Mouse (Mus musculus) kidney, adult 18-20 months (tissue): ENCODE measurements around the gene Gm20388.
A peak's percentile ranks its signal among the peaks of the same experiment; 100 is the strongest.

Experiments
- DNase-seq: peaks from one replicate; pipeline ENCODE4 v3.0.0; 2021

The Gm20388 gene

DNA sequence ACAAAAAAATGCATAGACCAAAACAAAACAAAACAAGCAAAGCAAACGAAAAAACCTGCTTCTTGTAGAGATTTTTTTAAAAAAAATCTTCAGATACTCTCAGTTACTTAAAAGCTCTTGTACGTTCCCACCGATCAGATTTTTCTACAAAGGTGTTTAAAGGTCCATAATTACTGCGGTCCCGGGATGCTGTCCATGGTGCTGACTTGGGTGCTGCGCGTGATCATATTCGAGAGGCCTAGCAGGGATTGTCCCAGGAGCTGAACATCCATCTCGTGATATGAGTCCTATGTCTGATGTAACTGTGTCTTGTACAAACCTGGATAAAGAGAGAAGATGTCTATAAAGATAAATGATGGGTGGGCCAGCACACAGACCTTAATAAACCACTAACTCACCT, 3927.9 kb downstream of the Gm20388 start:
- no peak for DNase-seq

DNA sequence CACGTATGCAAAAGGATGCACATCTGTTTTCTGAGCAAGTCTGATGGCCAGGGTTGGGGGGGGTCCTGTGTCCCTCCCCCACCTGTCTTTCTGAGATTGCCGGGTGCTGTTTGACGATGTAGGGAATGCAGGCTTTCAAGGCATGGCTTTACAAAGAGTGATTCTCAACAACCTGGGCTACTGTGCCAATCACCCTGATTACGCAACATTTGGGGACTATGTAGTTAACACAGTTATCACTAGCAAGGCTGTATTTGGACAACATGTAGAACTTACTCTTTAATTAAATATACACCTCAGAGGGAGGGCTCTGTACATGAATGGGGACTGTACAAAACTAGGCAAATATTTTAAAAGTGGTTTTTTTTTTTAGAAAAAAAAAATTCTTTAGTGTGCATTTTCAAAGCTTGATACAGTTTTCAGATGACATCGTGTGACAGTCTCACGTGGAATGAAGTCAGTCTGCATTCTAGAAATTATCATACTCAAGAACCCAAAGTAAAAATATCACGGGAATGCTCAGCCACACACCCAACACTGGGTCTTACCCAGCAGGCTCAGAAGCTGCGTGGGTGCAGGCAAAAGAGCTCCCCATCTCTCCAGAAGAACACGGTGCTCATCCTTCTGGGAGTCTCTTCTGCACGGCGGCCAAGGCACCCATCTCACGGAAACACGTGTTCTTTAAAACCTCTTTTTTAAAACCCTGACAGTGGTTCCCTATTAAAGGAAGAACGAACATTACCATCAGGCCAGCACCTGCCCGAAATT, 3930.1 kb downstream of the Gm20388 start:
- no peak for DNase-seq

DNA sequence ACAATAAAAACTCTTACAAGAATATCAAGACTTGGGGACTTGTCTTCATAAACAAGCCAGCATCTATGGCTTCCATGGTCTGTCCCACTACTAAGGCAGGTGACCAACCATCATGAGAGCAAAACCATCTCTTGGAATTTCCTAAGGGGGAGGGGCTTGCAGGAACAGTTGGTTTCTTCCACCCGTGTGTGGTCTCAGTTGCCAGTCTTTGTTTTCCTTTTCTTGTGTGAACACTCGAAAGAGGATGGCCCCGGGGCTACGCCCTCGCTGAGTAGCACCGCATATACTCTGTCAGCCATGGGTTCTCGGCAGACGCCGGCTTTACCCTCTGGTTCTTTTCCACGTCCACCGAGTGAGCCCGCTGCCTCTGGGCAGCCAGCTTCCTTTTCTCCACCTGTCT, 3931.4 kb downstream of the Gm20388 start:
- no peak for DNase-seq

DNA sequence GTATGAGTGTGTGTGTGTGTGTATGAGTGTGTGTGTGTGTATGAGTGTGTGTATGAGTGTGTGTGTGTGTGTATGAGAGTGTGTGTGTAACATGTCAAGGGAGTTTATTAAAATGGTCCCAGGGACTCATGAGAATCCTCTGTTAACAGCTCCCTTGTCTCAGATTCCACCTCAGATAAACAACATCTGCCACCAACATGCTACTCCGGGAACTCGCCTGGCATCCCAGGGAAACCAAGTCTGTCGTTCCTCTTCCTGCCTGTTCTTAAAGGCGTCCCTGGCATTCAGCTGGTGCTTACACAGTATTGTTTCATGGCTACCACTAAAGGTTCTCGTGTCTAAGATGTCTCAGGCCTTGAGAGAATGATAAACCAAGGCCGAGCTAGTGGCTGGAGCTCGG, 3933.7 kb downstream of the Gm20388 start:
- no peak for DNase-seq

DNA sequence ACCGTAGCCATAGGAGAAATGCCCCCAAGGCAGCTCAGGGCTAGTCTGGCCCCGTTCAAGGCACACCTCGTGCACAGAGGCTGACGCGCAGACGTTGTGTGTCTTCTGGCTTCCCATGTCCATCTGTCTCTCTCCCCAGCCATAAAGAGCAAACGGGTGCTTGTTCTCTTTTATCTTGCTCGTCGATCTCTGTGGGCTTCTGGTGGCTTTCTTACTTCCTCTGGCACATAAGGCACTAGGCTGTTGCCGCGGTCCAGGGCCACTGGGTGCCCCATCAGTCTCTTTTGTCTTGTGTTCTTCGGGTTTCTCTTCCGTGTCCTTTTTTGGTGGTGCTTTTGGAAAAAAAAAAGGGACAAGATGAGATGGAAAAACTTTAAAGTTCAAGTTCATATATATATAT, 3934.5 kb downstream of the Gm20388 start:
- no peak for DNase-seq

DNA sequence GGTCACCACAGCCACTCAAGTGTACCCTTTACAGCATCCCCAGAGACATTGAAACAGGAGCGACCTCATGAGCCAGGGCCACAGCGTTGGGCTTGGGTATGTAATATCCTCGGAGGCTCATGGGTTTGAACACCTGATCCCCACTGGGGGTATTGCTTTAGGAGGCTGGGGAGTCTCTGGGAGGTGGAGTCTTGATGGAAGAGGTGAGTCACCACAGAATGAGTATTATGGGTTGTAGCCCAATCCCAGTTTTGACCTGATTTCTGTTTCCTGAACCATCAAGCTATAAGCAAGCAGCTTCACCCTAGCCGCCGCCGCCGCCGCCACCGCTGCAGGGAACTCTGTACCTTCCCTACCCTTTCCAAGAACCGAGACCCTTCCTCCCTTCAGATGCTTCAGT, 3935.3 kb downstream of the Gm20388 start:
- DNase-seq: no peak

DNA sequence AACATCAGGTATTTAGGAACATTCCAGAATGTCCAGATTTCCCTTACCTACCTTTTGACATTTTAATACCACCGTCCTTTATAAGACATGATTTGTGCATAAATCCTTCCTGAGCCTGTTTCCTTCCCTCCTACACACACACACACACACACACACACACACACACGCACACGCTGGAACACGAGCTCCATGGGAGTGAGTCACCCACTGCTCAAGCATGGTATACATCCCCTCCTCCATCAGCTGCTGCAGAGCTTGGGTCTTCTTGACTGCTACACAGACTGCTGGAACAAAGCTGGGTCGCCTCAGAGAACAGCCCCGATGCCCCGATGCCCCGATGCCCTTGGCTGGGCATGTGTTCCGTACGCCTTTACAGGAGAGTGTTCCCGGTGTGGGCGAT, 3935.9 kb downstream of the Gm20388 start:
- no peak for DNase-seq

DNA sequence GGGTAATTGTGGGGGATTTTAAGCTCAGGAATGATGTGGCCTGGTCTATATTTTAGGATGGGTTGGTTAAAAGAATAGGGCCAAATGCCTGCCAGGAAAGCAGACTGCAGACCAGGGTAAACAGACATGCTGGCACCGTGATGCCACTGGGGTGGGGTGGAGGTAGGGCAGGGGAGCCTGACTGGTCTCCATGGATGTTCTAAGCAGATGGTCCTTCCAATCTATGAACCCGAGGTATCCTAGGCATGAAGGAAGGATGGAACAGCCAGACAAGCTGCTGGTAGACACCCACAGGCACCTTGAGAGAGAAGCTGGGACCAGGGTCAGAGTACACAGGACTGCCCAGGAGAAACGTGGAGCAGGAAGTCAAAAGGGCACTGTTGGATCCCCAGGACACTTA, 3936.9 kb downstream of the Gm20388 start:
- no peak for DNase-seq

DNA sequence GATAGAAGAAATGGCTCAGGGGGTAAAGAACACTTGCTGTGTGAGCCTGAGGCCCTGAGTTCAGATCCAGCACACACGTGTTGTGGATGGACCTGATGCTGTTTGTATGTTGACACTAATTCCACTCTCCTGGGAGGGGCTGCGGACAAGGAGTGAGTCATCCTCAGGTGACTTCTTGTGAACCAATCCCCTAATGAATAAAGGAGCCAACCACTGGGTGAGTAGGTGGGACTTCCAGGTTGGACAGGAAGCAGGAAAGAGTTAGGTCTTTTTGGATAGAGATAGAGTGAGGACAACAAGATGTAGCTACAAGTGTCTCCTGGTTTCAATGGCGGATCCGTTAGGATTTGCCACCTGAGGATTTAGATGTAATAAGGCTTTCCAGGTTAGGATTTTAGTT, 3938.7 kb downstream of the Gm20388 start:
- no peak for DNase-seq

DNA sequence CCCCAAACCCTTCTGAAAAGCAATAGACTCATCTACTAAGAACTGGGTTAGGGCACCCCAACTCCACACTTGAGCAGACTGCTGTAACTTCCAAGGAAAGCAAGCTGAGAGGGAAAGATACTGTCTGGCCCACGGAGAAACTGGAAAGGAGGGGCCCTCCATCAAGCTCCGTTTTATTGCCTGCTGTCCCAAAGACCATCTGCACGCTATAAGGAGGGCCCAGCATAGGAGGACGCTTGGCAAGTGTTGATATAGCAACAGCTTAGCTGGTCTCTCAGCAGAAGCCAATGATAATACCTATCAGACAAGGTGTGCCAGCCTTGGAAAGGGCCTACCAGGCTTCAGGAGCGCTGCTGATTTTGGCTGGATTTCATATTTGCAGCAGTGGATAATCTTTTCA, 3940.9 kb downstream of the Gm20388 start:
- no peak for DNase-seq

DNA sequence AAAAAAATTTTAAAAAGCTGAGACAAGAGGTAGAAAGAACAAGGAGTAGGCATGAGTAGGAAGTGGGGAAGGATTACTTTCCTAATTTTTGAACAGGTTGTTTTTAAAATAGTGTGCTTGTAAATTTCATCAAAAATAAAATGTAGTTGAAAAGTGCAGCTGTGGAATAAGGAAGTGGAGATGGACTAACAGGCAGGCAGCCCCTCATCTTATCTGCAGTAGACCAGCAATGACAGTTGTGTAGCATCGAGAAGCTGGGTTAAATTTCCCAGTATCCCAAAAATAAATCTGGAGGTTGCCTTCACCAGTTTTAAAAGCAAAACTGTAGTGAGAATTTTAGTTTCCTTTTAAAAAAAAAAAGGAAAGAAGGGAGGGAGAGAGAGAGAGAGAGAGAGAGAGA, 3943.6 kb downstream of the Gm20388 start:
- DNase-seq: no peak

DNA sequence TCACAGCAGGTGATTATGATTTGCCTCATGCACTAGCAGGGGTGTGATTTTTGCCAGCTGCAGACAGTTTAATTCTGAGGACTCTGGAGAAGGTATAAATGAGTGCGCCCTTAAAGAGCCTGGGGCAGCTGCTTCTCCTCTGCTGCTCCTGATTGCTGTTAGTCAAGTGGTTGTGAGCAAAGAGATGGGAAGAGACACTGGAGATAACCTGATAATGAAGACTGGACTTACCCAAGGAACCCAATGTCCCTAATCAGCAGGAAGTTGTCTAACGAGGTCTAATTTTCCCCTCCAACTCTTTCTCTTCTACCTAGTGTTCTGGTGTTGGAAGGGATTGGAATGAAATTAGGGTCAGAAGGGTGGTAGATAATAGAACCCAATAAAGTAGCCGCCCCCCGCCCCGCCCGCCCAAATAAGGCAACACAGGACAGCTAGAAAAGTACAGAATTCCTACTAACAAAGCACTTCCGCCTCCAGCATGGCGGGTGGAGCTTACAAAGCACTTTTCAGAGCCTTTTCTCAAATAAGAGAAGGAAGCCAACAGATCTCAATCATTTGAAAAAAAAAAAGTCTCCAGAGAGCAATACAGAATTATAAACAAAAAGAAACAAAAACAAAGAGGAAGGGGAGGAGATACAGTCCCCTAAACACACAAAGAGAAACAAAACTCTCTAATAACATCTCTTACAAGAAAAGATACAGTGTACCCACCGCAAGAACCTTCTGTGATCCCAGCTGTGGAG, 3944.3 kb downstream of the Gm20388 start:
- DNase-seq: no peak

DNA sequence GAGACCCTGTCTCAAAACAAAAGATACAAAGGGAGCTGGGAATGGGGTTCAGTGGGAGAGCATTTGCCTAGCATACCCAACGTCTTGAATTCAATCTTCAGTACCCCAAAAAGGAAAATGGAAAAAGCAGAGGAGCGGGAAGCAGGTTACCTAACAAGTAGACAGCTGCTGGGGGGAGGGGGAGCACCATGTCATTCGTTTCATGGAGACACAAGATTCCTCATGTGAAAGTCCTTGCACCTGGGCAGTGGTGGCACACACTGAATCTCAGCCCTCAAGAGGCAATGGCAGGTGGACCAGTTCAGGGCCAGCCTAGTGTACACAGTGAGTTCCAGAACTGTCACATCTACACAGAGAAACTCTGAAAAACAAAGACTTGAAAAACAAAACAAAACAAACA, 3946.7 kb downstream of the Gm20388 start:
- no peak for DNase-seq

DNA sequence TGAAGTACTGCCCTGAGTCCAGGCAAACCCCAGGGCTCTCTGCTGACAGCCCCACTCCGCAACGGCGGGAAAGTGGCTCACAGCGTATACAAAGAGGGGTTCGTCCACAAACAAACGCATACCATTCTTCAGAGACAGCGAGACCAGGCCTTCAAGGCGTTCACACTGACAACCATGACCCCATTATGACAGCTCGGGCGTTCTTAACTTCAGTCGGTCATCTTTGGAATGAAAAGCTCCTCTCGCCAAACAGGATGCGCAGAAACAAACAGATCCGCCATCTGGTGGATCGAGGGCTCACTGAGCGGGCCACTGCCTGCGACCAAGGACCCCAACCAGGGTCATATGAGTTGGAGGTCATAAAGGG, 3947.9 kb downstream of the Gm20388 start:
- no peak for DNase-seq

DNA sequence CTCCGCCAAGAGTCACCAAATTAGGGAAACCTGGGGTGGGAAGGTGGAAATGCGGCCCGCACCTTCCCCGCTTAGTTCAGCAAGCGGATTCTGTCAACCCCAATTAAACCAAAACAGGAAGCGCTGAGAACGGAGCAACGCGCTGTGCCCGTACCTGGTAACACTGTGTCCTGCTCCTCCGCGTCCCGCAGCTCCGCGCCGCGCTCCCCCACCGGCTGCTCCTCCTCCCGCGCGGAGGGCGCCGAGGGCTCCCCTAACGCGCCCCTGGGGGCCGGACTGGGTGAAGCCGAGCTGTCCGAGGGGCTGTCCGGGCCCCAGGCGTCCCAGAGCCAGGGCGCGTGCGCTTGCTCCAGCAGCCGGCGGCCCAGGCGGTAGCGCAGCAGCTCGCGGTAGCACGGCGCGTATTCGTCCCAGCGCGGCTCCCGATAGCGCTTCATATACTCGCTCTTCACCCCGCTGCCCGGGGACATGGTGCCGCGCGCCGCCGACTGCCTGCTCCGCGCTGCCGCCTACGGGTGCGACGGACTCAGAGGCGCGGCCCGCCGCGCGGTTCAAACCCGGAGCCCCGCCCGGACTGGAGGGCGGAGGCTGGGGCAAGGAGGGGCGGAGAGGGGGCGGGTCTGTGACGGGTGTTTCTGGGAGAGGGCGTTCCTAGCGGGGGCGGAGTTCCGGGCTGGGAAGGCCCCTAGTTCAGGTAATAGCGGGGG, 3948.5 kb downstream of the Gm20388 start:
- peak; percentile 91 for DNase-seq

DNA sequence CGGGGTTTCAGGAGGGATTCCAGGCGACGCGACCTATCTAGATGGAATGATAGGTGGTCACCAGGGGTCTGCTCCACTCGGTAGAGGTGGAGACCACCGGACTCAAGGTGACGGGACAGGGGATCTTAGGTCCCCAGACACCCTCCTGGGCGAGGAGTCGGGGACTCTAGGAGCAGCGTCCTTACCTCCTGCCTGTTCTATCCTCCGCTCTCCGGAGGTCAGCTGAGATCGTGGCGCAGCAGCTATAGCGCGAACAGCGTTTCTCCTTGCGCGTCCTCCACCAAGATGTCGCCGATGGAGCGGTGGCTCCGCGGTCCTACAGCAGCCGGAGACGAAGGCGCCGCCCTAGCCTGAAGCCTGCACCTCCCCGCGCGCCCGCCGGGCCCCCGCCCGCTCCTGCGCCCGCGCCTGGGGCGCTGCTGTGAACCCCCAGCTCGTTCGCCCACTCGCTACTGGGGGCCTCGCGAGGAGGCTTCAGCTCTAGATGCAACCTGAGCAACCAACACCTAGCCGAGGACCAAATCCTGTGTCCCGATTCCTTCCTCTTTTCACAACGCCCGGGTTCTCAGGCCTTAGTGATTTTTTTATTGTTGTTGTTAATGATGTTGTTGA, 3949.1 kb downstream of the Gm20388 start, which contains the start of gene Ccsap:
Gene Ccsap (minus strand): TSS at position 562 of the 612 bp plus-strand sequence.
- DNase-seq: no peak

DNA sequence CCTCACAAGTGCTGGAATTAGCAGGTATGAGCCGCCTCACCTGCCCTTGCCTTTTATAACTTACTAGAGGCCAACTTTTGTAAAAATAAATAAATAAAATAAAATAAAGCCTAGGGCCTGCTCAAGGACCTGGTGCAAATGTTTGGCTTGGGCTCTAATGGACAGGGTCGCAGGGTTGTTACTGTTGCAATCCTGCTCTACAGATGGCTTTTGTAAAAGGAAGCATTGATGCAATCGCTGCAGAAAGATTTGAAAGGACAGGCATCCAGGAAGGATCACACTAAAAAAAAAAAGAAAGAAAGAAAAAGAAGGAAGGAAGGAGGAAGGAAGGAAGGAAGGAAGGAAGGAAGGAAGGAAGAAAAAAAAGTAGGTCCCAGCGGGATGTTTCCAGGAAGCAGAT, 3949.7 kb downstream of the Gm20388 start:
- DNase-seq: no peak

DNA sequence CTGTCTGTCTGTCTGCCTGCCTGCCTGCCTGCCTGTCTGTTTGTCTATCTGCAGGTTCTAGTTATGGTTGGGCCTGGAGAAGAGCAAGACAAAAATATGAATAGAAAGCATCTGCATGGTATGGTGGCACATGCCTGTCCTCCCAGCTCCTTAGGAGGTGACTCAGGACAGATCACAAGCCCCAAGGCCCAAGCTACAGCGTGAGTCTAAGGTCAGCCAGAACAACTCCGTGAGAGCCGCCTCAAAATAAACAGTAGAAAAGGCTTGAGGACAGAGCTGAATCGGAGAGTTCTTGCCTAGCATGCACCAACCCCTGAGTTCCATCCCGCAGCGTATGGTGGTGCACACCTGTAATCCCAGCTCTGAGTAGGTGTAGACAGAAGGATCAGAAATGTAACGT, 3955.1 kb downstream of the Gm20388 start:
- no peak for DNase-seq

DNA sequence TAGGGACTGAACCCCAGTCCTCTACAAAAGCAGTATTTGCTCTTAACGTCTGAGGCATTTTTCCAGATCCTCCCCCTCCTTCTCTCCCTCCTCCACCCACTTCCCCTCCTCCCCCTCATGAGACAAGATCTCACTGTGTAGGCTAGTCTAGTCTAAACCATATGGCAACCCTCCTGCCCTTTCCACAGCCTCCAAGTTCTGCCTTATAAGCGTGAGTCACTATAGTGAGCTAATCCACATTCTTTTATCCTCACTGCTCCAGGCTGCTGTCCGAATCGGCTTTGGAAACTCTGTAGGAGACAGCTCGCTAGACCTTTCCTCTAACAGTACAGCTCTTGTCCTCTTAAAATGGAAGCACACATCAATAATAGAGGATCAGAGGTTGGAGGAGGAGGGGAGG, 3956.3 kb downstream of the Gm20388 start:
- no peak for DNase-seq

DNA sequence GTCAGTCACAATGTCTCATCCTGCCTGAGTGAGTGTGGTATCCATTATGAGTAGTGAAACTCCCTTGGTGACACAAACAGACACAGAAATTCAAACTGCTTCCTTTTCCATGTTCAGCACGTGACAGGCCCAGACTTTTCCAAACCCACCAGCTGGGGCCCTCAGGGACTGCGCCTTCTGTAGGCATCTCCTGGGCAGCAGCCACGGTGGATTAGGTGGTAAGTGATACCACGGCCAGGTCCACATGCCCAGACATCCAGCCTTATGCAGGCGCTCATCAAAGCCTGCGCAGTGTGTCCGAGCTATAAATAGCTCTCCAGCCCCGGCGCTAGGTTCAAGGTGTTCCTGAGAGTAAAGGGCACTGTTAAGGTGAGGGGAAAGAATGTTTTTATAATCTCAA, 3961.4 kb downstream of the Gm20388 start:
- no peak for DNase-seq

DNA sequence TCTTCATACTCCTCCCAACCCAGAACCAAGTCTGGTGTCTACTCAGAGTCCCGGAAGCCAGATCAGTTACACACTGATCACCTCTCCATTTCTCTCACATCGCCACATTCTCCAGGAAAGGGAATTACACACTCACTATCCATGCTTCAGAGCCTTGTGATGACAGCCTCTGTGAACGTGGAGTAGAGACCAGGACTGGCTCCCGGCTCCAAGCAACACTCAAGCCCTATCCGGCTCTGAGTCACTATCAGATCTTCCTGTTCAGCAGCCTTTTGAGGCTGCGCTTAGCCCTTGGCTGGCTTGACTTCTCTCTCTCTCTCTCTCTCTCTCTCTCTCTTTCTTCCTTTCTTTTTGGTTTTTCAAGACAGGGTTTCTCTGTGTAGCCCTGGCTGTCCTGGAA, 3962.7 kb downstream of the Gm20388 start:
- no peak for DNase-seq

DNA sequence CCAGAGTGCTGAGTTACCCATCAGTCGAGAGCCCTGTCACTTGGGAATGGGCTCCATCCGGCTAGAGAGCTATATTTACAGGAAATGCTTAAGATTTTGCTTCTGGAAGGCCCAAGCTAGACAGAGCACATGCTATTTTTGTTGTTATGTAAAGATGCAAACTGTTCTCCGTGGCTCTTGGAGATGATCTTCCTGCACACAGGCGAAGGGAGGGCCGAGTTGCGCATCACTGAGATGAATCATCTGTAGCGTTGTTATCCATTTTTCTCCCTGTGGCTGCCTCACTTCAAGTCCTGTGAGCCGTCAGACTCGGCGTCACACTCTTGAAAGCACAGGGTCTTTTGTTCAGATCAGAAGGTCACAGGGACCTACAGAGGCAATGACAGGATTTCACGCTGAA, 3963.7 kb downstream of the Gm20388 start:
- DNase-seq: no peak

DNA sequence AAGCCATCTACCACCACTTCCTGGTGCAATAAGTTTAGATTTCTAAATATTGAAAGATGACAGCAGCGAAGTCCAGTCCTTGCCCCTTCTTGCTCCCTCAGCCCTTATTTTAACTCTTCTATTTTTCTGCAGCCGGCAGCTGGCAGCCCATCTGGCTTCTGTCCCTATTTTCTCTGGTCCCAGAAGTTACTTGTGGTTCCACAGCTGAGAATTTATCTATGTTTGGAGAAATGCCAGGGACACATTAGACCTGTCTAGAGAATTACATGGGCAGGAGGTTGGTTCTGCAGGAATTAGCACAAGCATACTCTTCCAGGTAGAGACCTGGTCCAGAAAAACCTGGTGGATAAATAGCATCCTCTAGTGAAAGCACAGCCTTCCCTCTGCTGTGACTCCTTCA, 3967.2 kb downstream of the Gm20388 start:
- DNase-seq: no peak

DNA sequence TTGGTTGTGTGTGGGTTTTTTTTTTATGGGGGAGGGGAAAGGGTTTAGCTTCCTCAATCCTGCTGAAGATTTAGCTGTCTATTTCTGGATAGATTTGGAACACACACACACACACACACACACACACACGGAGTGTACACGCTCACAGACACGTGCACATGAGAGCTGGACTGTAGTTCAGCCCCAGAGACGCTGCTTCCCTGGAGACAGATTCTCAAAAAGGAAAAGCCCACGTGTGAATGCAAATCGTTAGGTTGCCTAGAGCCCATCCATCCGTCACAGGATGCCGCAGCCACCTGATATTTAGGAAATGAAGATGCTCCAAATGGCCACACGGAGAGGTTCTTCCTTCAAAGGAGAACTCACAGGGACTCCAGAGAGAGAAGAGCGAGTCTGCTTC, 3969.6 kb downstream of the Gm20388 start:
- no peak for DNase-seq
